Comparison of ENCODE assay signal across 9 mouse cellular contexts in the genomic region with DNA sequence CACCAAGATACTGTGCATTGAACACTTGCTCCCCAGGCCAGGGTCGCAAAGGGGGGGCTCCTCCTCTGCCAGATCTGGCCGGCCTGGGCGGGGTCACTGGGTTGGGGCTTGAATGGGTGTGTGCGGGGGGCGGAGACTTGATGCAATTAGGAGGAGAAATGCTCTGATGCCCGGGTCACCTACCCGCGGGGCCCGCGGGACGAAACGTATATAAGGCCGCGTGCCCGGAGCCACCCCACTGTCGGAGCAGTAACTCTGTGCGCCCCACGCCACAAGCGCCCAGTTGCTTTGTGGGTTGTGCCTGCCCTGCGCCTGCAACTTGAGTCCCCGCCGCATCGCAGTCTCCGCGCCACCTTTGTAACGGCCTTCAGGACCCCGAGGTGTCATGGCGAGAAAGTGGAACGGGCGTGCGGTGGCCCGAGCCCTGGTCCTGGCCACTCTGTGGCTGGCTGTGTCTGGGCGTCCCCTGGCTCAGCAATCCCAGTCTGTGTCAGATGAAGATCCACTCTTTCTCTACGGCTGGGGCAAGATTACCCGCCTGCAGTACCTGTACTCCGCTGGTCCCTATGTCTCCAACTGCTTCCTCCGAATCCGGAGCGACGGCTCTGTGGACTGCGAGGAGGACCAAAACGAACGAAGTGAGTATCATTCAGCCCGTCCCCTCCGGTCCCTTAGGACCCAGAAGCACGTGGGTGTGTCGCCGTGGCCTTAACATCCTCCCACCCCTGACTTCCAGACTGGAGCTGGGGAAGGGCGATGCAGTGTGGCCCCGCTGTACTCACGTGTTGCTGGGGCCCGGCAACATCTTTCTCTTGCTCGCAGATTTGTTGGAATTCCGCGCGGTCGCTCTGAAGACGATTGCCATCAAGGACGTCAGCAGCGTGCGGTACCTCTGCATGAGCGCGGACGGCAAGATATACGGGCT. TPM values are rescaled to one million over a fixed set of nuclear protein-coding genes. Genes with fewer than 3 reads are reported as not detected.
DNase-seq lines count a peak whose midpoint lies in the region; ATAC-seq and TF ChIP-seq lines count a peak whose summit lies in the region.
"Had no signal": no experiment of that assay in that cellular context is flagged by ENCODE, and none has a peak within 500 bp of the region (broad histone marks: within the 10 kb centered on the region; RNA-seq: fewer than 3 reads in every experiment).

TSS of gene Fgf15 (plus strand) at position 238 of the 925 bp plus-strand sequence.

- no peak for TF ChIP-seq CTCF in forebrain, postnatal 0 days (IDR thresholded peaks at IDR 0.05; ENCODE audit: low read depth)

- no peak within 1 kb of the TSS for H3K27ac ChIP-seq in kidney, embryonic 14.5 days (ENCODE audit: low read depth, low read length)
- no peak within 1 kb of the TSS for H3K27ac ChIP-seq in forebrain, postnatal 0 days (ENCODE audit: low read depth, low read length)

- peaks cover 46% of the 10 kb centered on the region for H3K27me3 ChIP-seq in kidney, embryonic 14.5 days (ENCODE audit: control insufficient read depth, insufficient read depth, low read length)
- peaks cover 29% of the 10 kb centered on the region for H3K27me3 ChIP-seq in forebrain, postnatal 0 days (ENCODE audit: insufficient read depth, low read length)

- peak within 1 kb of the TSS; percentile 2; the same call in 1 of the 2 replicates for H3K9ac ChIP-seq in kidney, embryonic 14.5 days (ENCODE audit: low read depth, low read length)
- peak within 1 kb of the TSS; percentile 58 for H3K9ac ChIP-seq in forebrain, postnatal 0 days

- no peaks in the 10 kb centered on the region for H3K9me3 ChIP-seq in kidney, embryonic 14.5 days (ENCODE audit: control insufficient read depth, low read length)
- no peaks in the 10 kb centered on the region for H3K9me3 ChIP-seq in forebrain, postnatal 0 days (ENCODE audit: low read length)

- peaks cover 15% of the 10 kb centered on the region; the same call in 1 of the 2 replicates for H3K4me1 ChIP-seq in kidney, embryonic 14.5 days (ENCODE audit: control insufficient read depth, insufficient read depth, low read length)
- peaks cover 10% of the 10 kb centered on the region; the same call in 1 of the 2 replicates for H3K4me1 ChIP-seq in forebrain, postnatal 0 days (ENCODE audit: insufficient read depth)

- peak within 1 kb of the TSS; percentile 59 for H3K4me2 ChIP-seq in kidney, embryonic 14.5 days (replicated peaks; ENCODE audit: low read depth, low read length)
- H3K4me2 ChIP-seq in forebrain, postnatal 0 days (ENCODE audit: low read depth) = peak within 1 kb of the TSS; percentile 95

- intact Hi-C loops in left cerebral cortex, postnatal 25 days (cut with DNase I) = loop anchor here (1.0 kb wide), 1 partner anchor 98 kb away; no protein-coding TSS in a partner anchor

- ATAC-seq in kidney, embryonic 14.5 days (ENCODE audit: low FRiP score, low TSS enrichment) = peak; percentile 43
- ATAC-seq in forebrain, postnatal 0 days = peak; percentile 12; the same call in 1 of the 2 replicates

- no peak for DNase-seq in kidney, adult 11 months
- DNase-seq in R1 (ENCODE audit: low read depth, low spot score) (peak; percentile 59), liver (peak; percentile 20)
- DNase-seq in forebrain, postnatal 0 days = peak; percentile 54
- DNase-seq in retina, postnatal 1 day = peak; percentile 85
- DNase-seq in adrenal gland, postnatal 14 days = no peak
- DNase-seq in left cerebral cortex, postnatal 25 days (ENCODE audit: low spot score in 2 of 2) = no peak

- under 1% methylated on average over 64 of the region's 65 CpGs for WGBS in kidney, embryonic 14.5 days
- WGBS in forebrain, postnatal 0 days = 2% methylated on average over 65 of the region's 65 CpGs

- peak within 1 kb of the TSS; percentile 32 for H3K4me3 ChIP-seq in kidney, embryonic 14.5 days (ENCODE audit: low read length)
- H3K4me3 ChIP-seq in forebrain, postnatal 0 days (ENCODE audit: low read depth, low read length) = peak within 1 kb of the TSS; percentile 49

- H3K36me3 ChIP-seq in kidney, embryonic 14.5 days (ENCODE audit: control insufficient read depth, insufficient read depth, low read length) = no peaks in the 10 kb centered on the region
- no peaks in the 10 kb centered on the region for H3K36me3 ChIP-seq in forebrain, postnatal 0 days (ENCODE audit: insufficient read depth)

RNA-seq across cellular contexts. Expression of gene Fgf15, which starts in this region (rescaled TPM):
- polyA plus RNA-seq in kidney, embryonic 14.5 days (2014; fragmentation: Nextera tagmentation; extraction: Ambion mirVana) = 2.2 and 2.5 TPM in 2 replicates
- 2.5 and 4.0 TPM in 2 replicates for total RNA-seq in forebrain, postnatal 0 days (2014; rRNA removed)
- 5.0 and 6.1 TPM in 2 replicates for polyA plus RNA-seq in forebrain, postnatal 0 days (2015; fragmentation: Nextera tagmentation; extraction: Ambion mirVana)
- not detected in 2 replicates for total RNA-seq in adrenal gland, postnatal 14 days (2021)
- total RNA-seq in left cerebral cortex, postnatal 25 days (2021) = not detected
- total RNA-seq: adrenal gland, postnatal 36 days had no signal

Comparison
In these comparisons a context has a peak if more than half of its experiments do, and no peak if none do; other contexts are left out.
1. DNase-seq: peak in R1 (single experiment), forebrain, postnatal 0 days (single experiment), liver (single experiment) and retina, postnatal 1 day (single experiment); none in kidney, adult 11 months (single experiment), adrenal gland, postnatal 14 days (single experiment) and left cerebral cortex, postnatal 25 days (0 of 2).